Mouse (Mus musculus) ovary, adult 10 weeks (tissue): Measurements from ENCODE around the gene Vmn1r75. TPM values are rescaled to one million over a fixed set of nuclear protein-coding genes. Genes with fewer than 3 reads are reported as not detected.

Source experiments
- polyA plus RNA-seq: library from polyadenylated mRNA; stranded (reverse); fragments of 350-450 nt; fragmentation: Illumina TruSeq; extraction: RNeasy Lipid Tissue Mini Kit (QIAGEN cat#74804); gene quantifications from one replicate; pipeline ENCODE4 v1.2.3, GENCODE M21; 2014

Vmn1r75 gene
- polyA plus RNA-seq = not detected

GRCm38 (mm10) chr7:11874330-11874729, at the start of gene Vmn1r75:
Vmn1r75 (plus strand) TSS chr7:11874630.

GRCm38 (mm10) chr7:11833680-11834079, 40.8 kb upstream of the Vmn1r75 start, which contains the start of gene Vmn1r74:
Vmn1r74 (plus strand) TSS chr7:11833980.

Other genes starting within 250 kb of the Vmn1r75 start
- not detected for gene Vmn1r72, start 194.5 kb upstream of the Vmn1r75 start, polyA plus RNA-seq
- gene Vmn1r73, start 144.4 kb upstream of the Vmn1r75 start, polyA plus RNA-seq = not detected
- not detected for gene Vmn1r74, start 40.6 kb upstream of the Vmn1r75 start, polyA plus RNA-seq
- gene Vmn1r76, start 63.6 kb downstream of the Vmn1r75 start, polyA plus RNA-seq = 0.06 TPM
- gene Vmn1r77, start 162.1 kb downstream of the Vmn1r75 start, polyA plus RNA-seq = not detected